Mouse (Mus musculus): ENCODE measurements around the gene Zc3h8. TPM values are rescaled to one million over a fixed set of nuclear protein-coding genes. Genes with fewer than 3 reads are reported as not detected.

Gene Zc3h8
- total RNA-seq, 4 experiments from 2014 or later: 3.5 to 5.3 (median 3.9) TPM

DNA sequence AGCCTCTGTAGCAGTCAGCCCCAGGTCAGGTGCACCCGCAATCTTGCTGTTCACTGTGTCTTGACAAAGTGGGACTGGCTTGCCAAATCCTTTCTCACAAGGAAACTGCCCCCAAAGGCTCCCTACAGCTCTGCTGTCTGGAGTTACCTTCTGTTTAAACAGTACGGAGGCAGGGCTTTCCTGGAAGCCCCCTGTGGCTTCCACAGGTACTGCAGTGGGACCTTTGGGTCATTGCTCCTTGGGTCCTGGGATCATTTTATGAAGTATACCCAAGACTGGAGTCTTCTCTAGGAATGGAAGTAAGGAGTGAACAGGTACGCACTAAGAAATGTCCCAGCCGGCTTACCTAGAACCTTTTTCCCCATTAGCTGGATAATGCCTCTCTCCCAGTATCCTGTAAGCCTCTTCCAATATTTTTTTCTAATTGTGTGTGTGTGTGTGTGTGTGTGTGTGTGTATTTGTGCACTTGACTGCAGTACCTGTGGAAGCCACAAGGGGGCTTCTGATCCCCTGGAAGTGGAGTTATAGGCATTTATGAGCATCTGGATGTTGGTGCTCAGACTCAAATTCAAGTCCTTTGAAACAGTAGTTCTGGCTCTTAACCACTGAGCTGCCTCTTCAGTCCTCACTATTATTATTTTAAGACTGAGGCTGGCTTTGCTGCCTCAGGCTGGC, 53.1 kb downstream of the Zc3h8 start:
- no peak for DNase-seq

GRCm38 (mm10) chr2:128887866-128888550, 55.9 kb downstream of the Zc3h8 start:
- DNase-seq: no peak

DNA sequence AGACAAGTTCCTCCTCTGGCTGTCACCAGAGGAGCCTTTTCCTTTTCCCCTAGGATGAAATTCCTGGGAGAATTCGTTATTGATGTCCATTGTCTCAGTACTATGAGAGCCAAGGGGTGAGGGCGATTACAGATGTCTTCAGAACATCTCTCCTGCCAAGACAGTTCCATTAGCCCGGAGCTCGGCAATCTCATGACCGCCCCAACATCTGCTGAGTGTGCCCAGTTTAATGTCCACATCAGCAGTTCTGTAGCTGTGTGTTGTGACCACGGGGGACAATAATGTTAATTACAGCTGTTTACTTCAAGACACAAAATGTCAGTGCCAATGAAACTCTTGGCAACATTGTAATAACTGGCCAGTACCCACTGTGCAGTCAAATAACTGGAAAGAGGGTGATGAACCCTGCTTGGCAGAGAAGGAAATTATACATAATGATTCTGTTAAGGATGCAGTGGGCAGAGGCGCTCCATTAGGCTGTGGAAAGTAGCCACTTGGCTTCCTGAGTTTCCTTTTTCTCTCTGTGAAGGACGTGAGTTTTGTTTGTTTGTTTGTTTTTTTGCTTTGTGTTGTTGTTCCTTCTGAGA, 58.6 kb downstream of the Zc3h8 start:
- no peak for DNase-seq

- DNase-seq: no peak
These were observed 62.6 kb downstream of the Zc3h8 start for GRCm38 (mm10) chr2:128881236-128881635.

Small RNA genes within 50 kb of the gene (microRNA-seq; reads per million reads assigned to microRNA genes)
- gene Gm22859: 0 reads per million in 2 experiments

Other genes with a start within 250 kb of the Zc3h8 start
- 10 to 100 TPM in 3 of 4 experiments, 1 to 10 TPM in 1; 9.6 to 19.3 (median 12.6) TPM for gene Mertk, start 245.1 kb downstream of the Zc3h8 start, total RNA-seq (2022)
- gene Tmem87b, start 126.0 kb downstream of the Zc3h8 start, total RNA-seq (2022): 10 to 100 TPM; 40.4 to 47.4 (median 44.1) TPM
- 1 to 10 TPM; 6.1 to 8.3 (median 7.1) TPM for gene Fbln7, start 81.1 kb downstream of the Zc3h8 start, total RNA-seq (2022)
- gene Zc3h6, start 23.3 kb upstream of the Zc3h8 start, total RNA-seq (2022): 10 to 100 TPM in 1 of 4 experiments, 1 to 10 TPM in 3; 5.4 to 13.9 (median 9.0) TPM
- 1 to 10 TPM; 3.9 to 6.2 (median 5.8) TPM for gene Gm10762, start 23.6 kb upstream of the Zc3h8 start, total RNA-seq (2022)
- under 1 TPM in 2 of 4 experiments, not detected in 2; 0.05 to 0.17 TPM for gene Vinac1, start 104.1 kb upstream of the Zc3h8 start, total RNA-seq (2022)
- 10 to 100 TPM; 10.6 to 14.2 (median 12.1) TPM for gene Ttl, start 121.9 kb upstream of the Zc3h8 start, total RNA-seq (2022)
- 10 to 100 TPM; 17.6 to 23.3 (median 20.6) TPM for gene Polr1b, start 156.9 kb upstream of the Zc3h8 start, total RNA-seq (2022)
- 10 to 100 TPM; 23.5 to 27.8 (median 24.9) TPM for gene Chchd5, start 185.6 kb upstream of the Zc3h8 start, total RNA-seq (2022)